Mouse (Mus musculus): ENCODE measurements at regions not wholly inside any gene's neighbourhood (a gene's known extent, or its start where the extent isn't known, plus 50 kb on each side); places are given as distances from the start of the nearest gene placed in this dataset.

- in situ Hi-C loops (cut with MboI) = no loop called here
Observed at GRCm38 (mm10) chr1:137452749-137453148, 492.5 kb upstream of the Nr5a2 start.

GRCm38 (mm10) chr1:137446497-137446896, 486.2 kb upstream of the Nr5a2 start:
- in situ Hi-C loops (cut with MboI) = no loop called here

GRCm38 (mm10) chr1:137428110-137428509, 467.9 kb upstream of the Nr5a2 start:
- in situ Hi-C loops (cut with MboI) = no loop called here

- in situ Hi-C loops (cut with MboI) = no loop called here
Observed at GRCm38 (mm10) chr1:137418388-137418787, 458.1 kb upstream of the Nr5a2 start.

GRCm38 (mm10) chr1:137396736-137397135, 436.5 kb upstream of the Nr5a2 start:
- in situ Hi-C loops (cut with MboI) = no loop called here

GRCm38 (mm10) chr1:137387509-137387908, 427.3 kb upstream of the Nr5a2 start:
- in situ Hi-C loops (cut with MboI) = no loop called here

- in situ Hi-C loops (cut with MboI) = no loop called here
Observed at GRCm38 (mm10) chr1:137378072-137378985, 418.1 kb upstream of the Nr5a2 start.

GRCm38 (mm10) chr1:137376685-137377084, 416.4 kb upstream of the Nr5a2 start:
- in situ Hi-C loops (cut with MboI) = no loop called here

- in situ Hi-C loops (cut with MboI) = no loop called here
Observed at GRCm38 (mm10) chr1:137374641-137375040, 414.4 kb upstream of the Nr5a2 start.

GRCm38 (mm10) chr1:137373509-137374420, 413.5 kb upstream of the Nr5a2 start:
- in situ Hi-C loops (cut with MboI) = no loop called here

- in situ Hi-C loops (cut with MboI) = no loop called here
Observed at GRCm38 (mm10) chr1:137372236-137372635, 412.0 kb upstream of the Nr5a2 start.

GRCm38 (mm10) chr1:137364396-137364795, 404.1 kb upstream of the Nr5a2 start:
- in situ Hi-C loops (cut with MboI) = no loop called here

GRCm38 (mm10) chr1:137363969-137364368, 403.7 kb upstream of the Nr5a2 start:
- in situ Hi-C loops (cut with MboI) = no loop called here

- in situ Hi-C loops (cut with MboI) = no loop called here
Observed at GRCm38 (mm10) chr1:137363561-137363960, 403.3 kb upstream of the Nr5a2 start.

- in situ Hi-C loops (cut with MboI) = no loop called here
Observed at GRCm38 (mm10) chr1:137360688-137361570, 400.7 kb upstream of the Nr5a2 start.

- in situ Hi-C loops (cut with MboI) = no loop called here
Observed at GRCm38 (mm10) chr1:137355941-137356512, 395.8 kb upstream of the Nr5a2 start.

GRCm38 (mm10) chr1:137352390-137353027, 392.3 kb upstream of the Nr5a2 start:
- in situ Hi-C loops (cut with MboI) = no loop called here

- in situ Hi-C loops (cut with MboI) = no loop called here
Observed at GRCm38 (mm10) chr1:137334137-137334536, 373.9 kb upstream of the Nr5a2 start.

GRCm38 (mm10) chr1:137332108-137332769, 372.0 kb upstream of the Nr5a2 start:
- in situ Hi-C loops (cut with MboI) = no loop called here

- in situ Hi-C loops (cut with MboI) = no loop called here
Observed at GRCm38 (mm10) chr1:137331746-137332107, 371.5 kb upstream of the Nr5a2 start.

Data from mature B cell (primary cell).